Mouse (Mus musculus) bone marrow macrophage, adult 2 months (primary cell): ENCODE data around the gene Duxbl2.
"Not testable (repeated sequence)": the region's sequence is repeated elsewhere in the genome, so short reads cannot be mapped to it uniquely, and the experiment has no call there.

ENCODE experiments used
- CTCF ChIP-seq: IDR thresholded peaks from 2 replicates; pipeline ENCODE4 v1.5.1; 2012; ENCODE audit warnings: low read depth, mild to moderate bottlenecking, low read length, moderate library complexity
- POLR2A ChIP-seq: IDR thresholded peaks from 2 replicates; pipeline ENCODE4 v1.6.1; 2012; ENCODE audit warnings: mild to moderate bottlenecking, low read depth, low read length, borderline replicate concordance

GRCm38 (mm10) chr14:26162423-26162822, 44.3 kb downstream of the Duxbl2 start:
- not testable (repeated sequence) for TF ChIP-seq POLR2A, CTCF
